28 mouse cellular contexts compared by ENCODE assay signal in the genomic region with DNA sequence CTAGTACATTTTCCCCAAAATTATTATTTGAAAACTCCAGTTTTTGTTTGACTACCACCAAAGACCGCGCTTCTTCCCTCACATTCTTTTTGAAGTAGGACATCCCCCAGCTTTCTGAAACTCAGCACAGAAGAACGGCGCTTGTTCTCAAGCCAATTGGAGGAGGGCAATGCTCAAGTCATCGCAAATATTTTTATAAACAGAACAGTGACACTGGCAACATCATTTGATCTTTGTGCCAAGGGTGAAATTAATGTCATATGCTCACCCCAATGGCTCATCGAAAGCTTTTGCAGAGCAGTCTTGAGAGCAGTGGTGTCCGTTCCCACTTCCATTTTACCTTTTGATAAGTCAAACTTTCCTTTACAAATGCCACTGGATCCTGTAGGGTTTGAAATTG.
DNase-seq lines count a peak whose midpoint lies in the region; ATAC-seq and TF ChIP-seq lines count a peak whose summit lies in the region.
"Had no signal": no experiment of that assay in that cellular context is flagged by ENCODE, and none has a peak within 500 bp of the region (broad histone marks: within the 10 kb centered on the region; RNA-seq: fewer than 3 reads in every experiment).

No protein-coding gene starts in this region.

- no peak overlapping the region for H3K27ac ChIP-seq in lung, embryonic 16.5 days (ENCODE audit: low read length)
- H3K27ac ChIP-seq in intestine, embryonic 16.5 days (ENCODE audit: low read length) = no peak overlapping the region
- H3K27ac ChIP-seq: embryonic facial prominence, embryonic 13.5 days; hindbrain, embryonic 13.5 days; liver, embryonic 13.5 days; midbrain, embryonic 15.5 days had no signal

- TF ChIP-seq POLR2A in lung, adult 2 months (IDR thresholded peaks at IDR 0.05; ENCODE audit: borderline replicate concordance, extremely low read depth, low read depth, low read length) = no peak

- no peaks in the 10 kb centered on the region for H3K36me3 ChIP-seq in lung, embryonic 16.5 days (ENCODE audit: control insufficient read depth, insufficient read depth, low read length)
- no peaks in the 10 kb centered on the region for H3K36me3 ChIP-seq in intestine, embryonic 16.5 days (ENCODE audit: control insufficient read depth, insufficient read depth, low read length)
- H3K36me3 ChIP-seq: embryonic facial prominence, embryonic 13.5 days; heart, embryonic 12.5 days; hindbrain, embryonic 13.5 days; liver, embryonic 13.5 days; midbrain, embryonic 15.5 days had no signal

- H3K4me2 ChIP-seq in lung, embryonic 16.5 days (ENCODE audit: low read depth, low read length) = peak overlapping the region; percentile 20; the same call in 1 of the 2 replicates
- H3K4me2 ChIP-seq in intestine, embryonic 16.5 days (ENCODE audit: low read depth, low read length) = no peak overlapping the region
- H3K4me2 ChIP-seq: heart, embryonic 12.5 days; hindbrain, embryonic 13.5 days; liver, embryonic 13.5 days; midbrain, embryonic 15.5 days had no signal

- ATAC-seq in lung, embryonic 16.5 days (ENCODE audit: low read depth) = peak; percentile 34; the same call in 1 of the 2 replicates
- no peak for ATAC-seq in intestine, embryonic 16.5 days
- ATAC-seq: activated CD4-positive, CD25-positive, alpha-beta regulatory T cell, adult 4 months; forebrain, postnatal 0 days; intestine, postnatal 0 days; midbrain, embryonic 15.5 days had no signal

- TF ChIP-seq CTCF in lung, adult 2 months (IDR thresholded peaks at IDR 0.05; ENCODE audit: insufficient read depth, low read length) = no peak

- peak; percentile 9 to 21 for DNase-seq in lung, adult 18-20 months
- DNase-seq in lung, adult 2 months = no peak
- DNase-seq in lung, postnatal 25 days (ENCODE audit: low spot score) = peak; percentile 39
- no peak for DNase-seq in spleen, postnatal 14 days (ENCODE audit: low spot score in 2 of 2)
- DNase-seq: adrenal gland, adult 8-10 months; B cell, adult 2 months; cerebellum, adult 9-10 months; forebrain, postnatal 0 days; gastrocnemius, postnatal 25 days; heart, adult 18-20 months; heart, postnatal 4 days; kidney, adult 9 months; kidney, postnatal 10 days; layer of hippocampus, postnatal 36 days; left cerebral cortex, postnatal 4 days; liver, embryonic 13.5 days; right cerebral cortex, adult 18-20 months; thymus, postnatal 4 days had no signal

- no peak overlapping the region for H3K9ac ChIP-seq in lung, embryonic 16.5 days (ENCODE audit: low read length)
- H3K9ac ChIP-seq in intestine, embryonic 16.5 days (ENCODE audit: low read depth, low read length) = no peak overlapping the region
- H3K9ac ChIP-seq: embryonic facial prominence, embryonic 13.5 days; forebrain, postnatal 0 days; heart, embryonic 12.5 days; hindbrain, embryonic 13.5 days; liver, embryonic 13.5 days; midbrain, embryonic 15.5 days had no signal

- no peaks in the 10 kb centered on the region for H3K9me3 ChIP-seq in lung, embryonic 16.5 days (ENCODE audit: control insufficient read depth, low read length)
- H3K9me3 ChIP-seq in intestine, embryonic 16.5 days (ENCODE audit: control insufficient read depth, low read length) = no peaks in the 10 kb centered on the region
- H3K9me3 ChIP-seq: embryonic facial prominence, embryonic 13.5 days; heart, embryonic 12.5 days; hindbrain, embryonic 13.5 days; liver, embryonic 13.5 days; midbrain, embryonic 15.5 days had no signal

- H3K4me3 ChIP-seq in lung, adult 2 months (replicated peaks; ENCODE audit: extremely low read depth, low read depth, low read length) = no peak overlapping the region
- no peak overlapping the region for H3K4me3 ChIP-seq in lung, embryonic 16.5 days (ENCODE audit: low read length)
- no peak overlapping the region for H3K4me3 ChIP-seq in intestine, embryonic 16.5 days (ENCODE audit: low read length)
- H3K4me3 ChIP-seq: embryonic facial prominence, embryonic 13.5 days; erythroblast, embryonic 14.5 days; heart, embryonic 12.5 days; hindbrain, embryonic 13.5 days; liver, embryonic 13.5 days; midbrain, embryonic 15.5 days had no signal

- no peaks in the 10 kb centered on the region for H3K4me1 ChIP-seq in lung, adult 2 months (ENCODE audit: control insufficient read depth, insufficient read depth, low read length)
- no peaks in the 10 kb centered on the region for H3K4me1 ChIP-seq in lung, embryonic 16.5 days (replicated peaks; ENCODE audit: control insufficient read depth, insufficient read depth, low read length)
- H3K4me1 ChIP-seq in intestine, embryonic 16.5 days (ENCODE audit: control insufficient read depth, insufficient read depth, low read length) = no peaks in the 10 kb centered on the region
- H3K4me1 ChIP-seq: hindbrain, embryonic 13.5 days; liver, embryonic 13.5 days; midbrain, embryonic 15.5 days had no signal

- H3K27me3 ChIP-seq in lung, embryonic 16.5 days (ENCODE audit: control insufficient read depth, insufficient read depth, low read depth, low read length) = no peaks in the 10 kb centered on the region
- no peaks in the 10 kb centered on the region for H3K27me3 ChIP-seq in intestine, embryonic 16.5 days (replicated peaks; ENCODE audit: control insufficient read depth, insufficient read depth, low read length)
- H3K27me3 ChIP-seq: CH12.LX; embryonic facial prominence, embryonic 13.5 days; heart, embryonic 12.5 days; hindbrain, embryonic 13.5 days; liver, embryonic 13.5 days; midbrain, embryonic 15.5 days had no signal

- WGBS in lung, adult 2 months = 71% methylated on average over 7 of the region's 7 CpGs
- 48% methylated on average over 7 of the region's 7 CpGs for WGBS in lung, embryonic 16.5 days
- 87% methylated on average over 7 of the region's 7 CpGs for WGBS in intestine, embryonic 16.5 days

Comparison
In these comparisons a context has a peak if more than half of its experiments do, and no peak if none do; other contexts are left out.
1. DNase-seq: peak in lung, adult 18-20 months (2 of 2) and lung, postnatal 25 days (single experiment); none in lung, adult 2 months (single experiment) and spleen, postnatal 14 days (0 of 2).